Mouse (Mus musculus) liver, embryonic 11.5 days (tissue): ENCODE measurements around the gene Wdr54. TPM values are rescaled to one million over a fixed set of nuclear protein-coding genes. Genes with fewer than 3 reads are reported as not detected.

Experiments used
- ATAC-seq: fragments of 200-750 bp; cut with Nextera tagmentation; replicated peaks from 2 replicates; pipeline ENCODE4 v1.8.0; 2017; ENCODE audit warnings: moderate number of reproducible peaks, mild to moderate bottlenecking, moderate TSS enrichment, moderate library complexity; ENCODE audit not compliant: low FRiP score
- DNase-seq: peaks from one replicate; pipeline ENCODE4 v3.0.0-alpha.2; 2017; ENCODE audit warnings: low spot score
- H3K27ac ChIP-seq: fragments of 300-500 bp; sonication (generic); 2 replicates; pipeline ENCODE4 v1.5.1; 2014; ENCODE audit warnings: mild to moderate bottlenecking, low read depth, low read length, control low read depth
- H3K27me3 ChIP-seq: fragments of 300-500 bp; sonication (generic); replicated peaks from 2 replicates; pipeline ENCODE4 v1.6.1; 2014; ENCODE audit warnings: low read length, mixed read lengths; ENCODE audit not compliant: control insufficient read depth, insufficient read depth
- H3K36me3 ChIP-seq: fragments of 300-500 bp; sonication (generic); 2 replicates; pipeline ENCODE4 v1.6.1; 2014; ENCODE audit warnings: mild to moderate bottlenecking, low read length, moderate library complexity, mixed read lengths; ENCODE audit not compliant: control insufficient read depth, insufficient read depth
- H3K4me1 ChIP-seq: fragments of 300-500 bp; sonication (generic); replicated peaks from 2 replicates; pipeline ENCODE4 v1.6.1; 2014; ENCODE audit warnings: low read length, mixed read lengths; ENCODE audit not compliant: control insufficient read depth, insufficient read depth
- H3K4me2 ChIP-seq: fragments of 300-500 bp; sonication (generic); 2 replicates; pipeline ENCODE4 v1.6.1; 2014; ENCODE audit warnings: mild to moderate bottlenecking, control low read depth, moderate library complexity
- H3K4me3 ChIP-seq: fragments of 300-500 bp; sonication (generic); 2 replicates; pipeline ENCODE4 v1.5.1; 2014; ENCODE audit warnings: low read depth, low read length, control low read depth
- H3K9ac ChIP-seq: fragments of 300-500 bp; sonication (generic); 2 replicates; pipeline ENCODE4 v1.6.1; 2014; ENCODE audit warnings: low read depth, low read length, control low read depth
- H3K9me3 ChIP-seq: fragments of 300-500 bp; sonication (generic); 2 replicates; pipeline ENCODE4 v1.6.1; 2016; ENCODE audit warnings: low read length, inconsistent platforms, mixed read lengths; ENCODE audit not compliant: control insufficient read depth
- WGBS: fragments of 180-500 bp; shearing (Covaris S2); extraction: QIAGEN DNeasy Blood & Tissue Kit; methylation state at CpG from one replicate; pipeline ENCODE4 v1.1.7; 2014; 5-methylcytosine and 5-hydroxymethylcytosine counted together
- polyA plus RNA-seq: library from polyadenylated mRNA; unstranded; fragments of >200 nt; fragmentation: Nextera tagmentation; extraction: Ambion mirVana; gene quantifications from 2 replicates; pipeline ENCODE4 v1.2.1, GENCODE M21; 2014

Wdr54 gene
- polyA plus RNA-seq, 1 experiment from 2014 or later: 2.3 TPM

DNA sequence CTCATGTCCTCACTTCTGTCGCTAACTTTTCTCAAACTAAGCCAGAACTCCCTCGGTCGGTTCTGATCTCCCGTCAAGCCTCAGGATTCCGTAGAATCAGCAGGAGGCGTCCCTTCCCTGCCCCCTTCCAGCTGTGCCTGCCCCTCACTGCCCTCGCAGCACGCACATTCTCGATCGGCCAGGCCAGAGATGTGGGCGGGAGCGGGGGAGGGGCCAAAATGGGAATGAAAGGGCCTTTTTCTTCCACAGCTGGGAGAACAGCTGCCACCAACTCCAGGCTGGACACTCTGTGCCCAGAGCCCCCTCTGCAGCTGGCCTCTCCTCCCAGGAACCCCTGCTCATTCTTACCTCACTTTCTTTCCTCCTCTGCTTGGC lies 18.6 kb downstream of the Wdr54 start:
- Histone ChIP-seq H3K27ac (peak overlapping the region; percentile 97), H3K4me2 (peak overlapping the region; percentile 86), H3K9ac (peak overlapping the region; percentile 86), H3K4me3 (peak overlapping the region; percentile 63), H3K9me3 (no peaks in the 10 kb centered on the region), H3K27me3 (peaks cover 26% of the 10 kb centered on the region), H3K4me1 (peaks cover 37% of the 10 kb centered on the region), H3K36me3 (no peaks in the 10 kb centered on the region; the same call in 1 of the 2 replicates)
- ATAC-seq (peak; percentile 64), DNase-seq (peak; percentile 86)
- under 1% methylated on average over 12 of the region's 12 CpGs for WGBS

DNA sequence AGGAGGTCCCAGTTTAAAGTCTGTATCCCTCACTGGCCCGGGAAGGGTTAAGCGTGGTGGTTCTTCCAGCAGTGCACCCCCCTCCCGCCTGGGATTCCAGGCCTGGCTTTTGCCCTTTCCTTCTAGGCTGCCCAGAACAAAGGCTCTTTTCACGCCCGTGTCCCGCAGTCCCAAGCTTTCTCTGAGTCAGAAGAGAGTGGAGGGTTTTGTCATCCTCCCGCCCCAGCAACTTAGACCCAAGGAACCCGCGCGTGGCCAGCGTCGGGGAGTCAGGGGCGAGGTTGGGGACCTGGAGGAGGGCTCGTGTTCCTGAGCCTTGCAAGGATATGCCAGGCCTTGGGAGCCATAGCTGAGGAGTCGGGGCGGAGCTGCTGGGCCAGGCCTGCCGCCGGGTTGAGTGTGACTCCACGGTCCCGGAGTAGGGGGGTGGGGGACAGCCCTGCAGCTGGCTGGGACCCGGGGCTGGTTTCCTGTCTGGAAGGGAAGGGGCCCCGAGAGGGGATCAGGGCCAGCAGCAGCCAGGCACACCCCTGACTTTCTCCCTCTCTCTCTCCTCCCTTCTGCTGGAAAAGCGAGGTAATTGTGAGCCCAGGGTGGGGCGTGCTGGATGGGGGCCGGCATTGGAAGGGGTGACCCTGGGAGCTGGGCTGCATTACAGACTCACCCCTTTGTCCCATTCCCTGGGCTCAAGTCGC lies 19.2 kb downstream of the Wdr54 start:
- ATAC-seq: peak; percentile 50
- H3K9ac ChIP-seq: peak overlapping the region; percentile 86
- H3K4me1 ChIP-seq: peaks cover 33% of the 10 kb centered on the region
- no peaks in the 10 kb centered on the region; the same call in 1 of the 2 replicates for H3K36me3 ChIP-seq
- H3K9me3 ChIP-seq: no peaks in the 10 kb centered on the region
- peaks cover 20% of the 10 kb centered on the region for H3K27me3 ChIP-seq
- H3K4me3 ChIP-seq: peak overlapping the region; percentile 63
- peak overlapping the region; percentile 86 for H3K4me2 ChIP-seq
- peak; percentile 80 for DNase-seq
- WGBS: 4% methylated on average over 24 of the region's 26 CpGs
- peak overlapping the region; percentile 97 for H3K27ac ChIP-seq

DNA sequence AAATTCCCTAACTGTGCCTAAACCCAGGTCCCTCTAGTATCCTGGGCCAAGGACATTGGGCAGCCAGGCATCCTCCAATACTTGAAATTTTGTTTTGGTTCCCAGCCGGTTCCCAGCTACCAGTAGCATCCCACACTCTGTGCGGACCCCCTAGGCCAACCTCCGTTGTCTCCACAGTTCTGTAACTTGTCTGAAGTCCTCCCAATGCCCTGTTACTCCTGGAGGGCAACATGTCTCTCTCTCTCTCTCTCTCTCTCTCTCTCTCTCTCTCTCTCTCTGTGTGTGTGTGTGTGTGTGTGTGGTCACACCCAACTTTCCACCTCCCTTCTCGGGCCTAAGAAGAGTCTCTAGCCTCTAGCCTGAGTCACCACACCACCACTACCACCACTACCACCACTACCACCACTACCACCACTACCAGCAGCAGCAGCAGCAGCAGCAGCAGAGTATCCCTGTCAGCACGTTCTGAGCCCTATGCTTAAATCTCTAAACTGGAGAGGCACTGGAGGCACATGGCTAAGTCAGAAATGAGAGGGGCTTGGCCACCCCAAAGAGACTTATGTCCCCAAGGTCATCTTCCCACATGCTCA lies 19.8 kb downstream of the Wdr54 start:
- Histone ChIP-seq H3K4me1 (peaks cover 31% of the 10 kb centered on the region), H3K27ac (peak overlapping the region; percentile 97), H3K4me3 (peak overlapping the region; percentile 63), H3K27me3 (peaks cover 15% of the 10 kb centered on the region), H3K36me3 (no peaks in the 10 kb centered on the region; the same call in 1 of the 2 replicates), H3K9ac (peak overlapping the region; percentile 86), H3K9me3 (no peaks in the 10 kb centered on the region), H3K4me2 (peak overlapping the region; percentile 86)
- no peak for ATAC-seq
- DNase-seq: no peak
- 25% methylated on average over 5 of the region's 5 CpGs for WGBS

DNA sequence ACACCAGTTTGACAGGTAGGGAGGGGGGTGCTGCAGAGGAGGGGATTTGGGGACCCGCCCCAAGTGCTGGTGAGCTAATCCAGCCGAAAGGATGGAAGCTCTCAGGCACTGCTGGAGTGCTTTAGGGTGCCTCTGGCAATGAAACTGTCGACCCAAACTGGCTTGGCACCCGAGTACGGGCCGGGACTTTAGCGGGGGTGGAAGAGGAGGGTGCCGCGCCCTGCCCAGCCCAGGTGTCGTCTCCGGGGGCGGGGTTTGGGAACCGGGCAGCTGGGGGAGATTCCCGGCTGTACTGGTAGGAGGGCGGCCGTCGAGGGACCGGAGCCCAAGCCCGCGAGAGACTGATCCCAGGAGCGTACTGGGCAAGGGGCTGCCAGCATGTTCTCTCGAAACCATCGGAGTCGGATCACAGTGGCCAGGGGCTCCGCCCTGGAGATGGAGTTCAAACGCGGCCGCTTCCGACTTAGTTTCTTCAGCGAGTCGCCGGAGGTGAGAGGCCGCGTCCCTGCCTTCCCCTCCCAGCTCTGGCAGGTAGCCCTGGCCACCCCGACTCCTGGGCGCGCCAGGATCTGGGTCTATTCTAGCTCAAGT lies 20.5 kb downstream of the Wdr54 start:
- peak overlapping the region; percentile 86 for H3K4me2 ChIP-seq
- peak overlapping the region; percentile 86 for H3K9ac ChIP-seq
- peaks cover 15% of the 10 kb centered on the region for H3K27me3 ChIP-seq
- no peaks in the 10 kb centered on the region for H3K9me3 ChIP-seq
- H3K4me3 ChIP-seq: peak overlapping the region; percentile 63
- H3K4me1 ChIP-seq: peaks cover 29% of the 10 kb centered on the region
- DNase-seq (no peak), ATAC-seq (no peak)
- 20% methylated on average over 33 of the region's 37 CpGs for WGBS
- H3K36me3 ChIP-seq: no peaks in the 10 kb centered on the region; the same call in 1 of the 2 replicates
- 0 out of 2 replicates have a peak overlapping the region, but pooled peaks have one; percentile 97 for H3K27ac ChIP-seq

DNA sequence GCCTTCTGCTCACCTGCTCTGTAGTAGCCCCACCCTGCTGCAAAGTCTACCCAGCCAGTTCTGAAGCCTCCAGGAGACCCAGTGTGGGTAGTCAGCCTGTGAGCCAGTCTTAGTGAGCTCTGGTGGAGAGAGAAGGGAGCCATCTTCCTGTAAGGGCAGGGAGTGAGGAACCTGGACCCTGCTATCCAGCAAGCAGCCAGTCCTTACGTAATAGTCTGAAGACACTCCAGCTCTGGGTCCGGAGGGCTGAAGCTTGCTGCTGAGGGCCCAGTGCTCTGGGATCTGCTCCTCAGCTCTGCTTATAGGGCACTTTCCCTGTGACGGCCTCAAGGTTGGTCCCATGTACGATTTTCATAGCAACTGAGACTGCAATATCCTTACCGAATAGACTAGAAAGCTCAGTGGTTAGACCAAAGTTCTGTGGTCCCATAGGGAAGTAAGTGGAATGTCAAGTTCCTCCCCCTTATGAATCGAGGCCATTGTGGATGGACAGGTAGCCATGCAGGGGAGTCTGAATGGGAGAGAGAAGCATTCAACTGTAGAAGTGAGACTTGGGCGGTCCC lies 21.2 kb downstream of the Wdr54 start, which contains the start of gene Rtkn:
TSS of gene Rtkn (plus strand) at position 513 of the 563 bp plus-strand sequence.
- DNase-seq (no peak), ATAC-seq (no peak)
- WGBS: 62% methylated on average over 7 of the region's 7 CpGs
- peak within 1 kb of the TSS; percentile 97; the same call in 1 of the 2 replicates for H3K27ac ChIP-seq
- peaks cover 15% of the 10 kb centered on the region for H3K27me3 ChIP-seq
- H3K4me1 ChIP-seq: peaks cover 29% of the 10 kb centered on the region
- H3K4me2 ChIP-seq: peak within 1 kb of the TSS; percentile 86
- peak within 1 kb of the TSS; percentile 63 for H3K4me3 ChIP-seq
- H3K9ac ChIP-seq: peak within 1 kb of the TSS; percentile 86
- no peaks in the 10 kb centered on the region; the same call in 1 of the 2 replicates for H3K36me3 ChIP-seq
- no peaks in the 10 kb centered on the region for H3K9me3 ChIP-seq

DNA sequence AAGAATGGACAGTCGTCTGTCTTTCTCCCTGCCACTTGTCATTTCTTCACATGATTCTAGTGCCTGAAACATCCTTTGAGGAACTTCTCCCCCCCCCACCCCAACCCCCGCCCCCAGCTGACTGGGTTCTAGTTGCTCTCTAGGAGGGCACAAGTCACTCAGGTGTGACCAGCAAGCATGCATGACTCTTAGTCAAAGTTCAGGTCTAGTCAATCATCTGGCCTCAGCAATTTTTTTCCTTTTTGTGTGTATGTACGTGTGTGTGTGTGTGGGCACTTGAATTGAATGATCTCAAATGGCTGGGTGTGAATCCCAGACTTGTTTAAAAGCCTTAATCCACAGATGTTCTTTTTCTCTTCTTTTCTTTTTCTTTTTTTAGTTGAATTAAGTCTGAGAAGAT lies 22.0 kb downstream of the Wdr54 start:
- DNase-seq (no peak), ATAC-seq (no peak)
- H3K4me3 ChIP-seq: no peak overlapping the region
- no peaks in the 10 kb centered on the region for H3K9me3 ChIP-seq
- no peak overlapping the region for H3K4me2 ChIP-seq
- H3K4me1 ChIP-seq: peaks cover 29% of the 10 kb centered on the region
- no peak overlapping the region for H3K27ac ChIP-seq
- H3K27me3 ChIP-seq: peaks cover 15% of the 10 kb centered on the region
- no peak overlapping the region for H3K9ac ChIP-seq
- H3K36me3 ChIP-seq: no peaks in the 10 kb centered on the region
- 68% methylated on average over 3 of the region's 3 CpGs for WGBS

DNA sequence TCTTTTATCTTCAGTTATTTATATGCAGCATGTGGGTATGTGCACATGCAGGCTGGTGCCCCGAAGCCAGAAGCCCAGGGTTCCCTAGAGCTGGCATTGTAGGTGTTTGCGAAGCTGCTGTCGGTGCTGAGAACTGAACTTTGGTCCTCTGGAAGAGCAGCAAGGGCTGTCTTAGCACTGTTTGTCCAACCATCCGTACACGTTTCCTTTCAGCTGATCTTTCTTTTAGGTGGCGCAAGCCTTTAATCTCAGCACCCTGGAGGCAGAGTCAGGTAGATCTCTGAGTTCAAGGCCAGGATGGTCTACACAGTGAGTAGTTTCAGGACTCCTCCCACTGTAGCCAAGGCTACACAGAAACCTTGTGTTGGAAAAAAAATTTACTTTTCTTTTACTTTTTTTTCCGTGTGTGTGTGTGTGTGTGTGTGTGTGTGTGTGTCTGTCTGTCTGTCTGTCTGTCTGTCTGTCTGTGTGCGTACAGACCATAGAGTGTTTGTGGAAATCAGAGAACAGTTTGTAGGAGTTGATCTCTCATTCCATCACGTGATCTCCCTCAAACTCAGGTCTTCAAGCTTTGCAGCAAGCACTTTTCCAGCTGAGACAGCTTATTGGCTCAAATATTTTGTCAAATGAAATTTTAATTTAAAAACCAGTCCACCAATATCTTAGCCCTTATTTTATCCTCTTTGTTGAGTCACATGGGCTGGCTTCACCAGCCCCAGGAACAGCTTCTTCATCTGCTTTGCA lies 23.8 kb downstream of the Wdr54 start:
- ATAC-seq: 0 out of 2 replicates have a peak, but pooled peaks have one; percentile 14
- no peak for DNase-seq
- Histone ChIP-seq H3K27ac (peak overlapping the region; percentile 66), H3K4me3 (no peak overlapping the region), H3K4me2 (no peak overlapping the region; the same call in 1 of the 2 replicates), H3K4me1 (peaks cover 17% of the 10 kb centered on the region), H3K9me3 (no peaks in the 10 kb centered on the region), H3K36me3 (no peaks in the 10 kb centered on the region), H3K9ac (no peak overlapping the region), H3K27me3 (peaks cover 15% of the 10 kb centered on the region)
- WGBS: 74% methylated on average over 9 of the region's 9 CpGs

DNA sequence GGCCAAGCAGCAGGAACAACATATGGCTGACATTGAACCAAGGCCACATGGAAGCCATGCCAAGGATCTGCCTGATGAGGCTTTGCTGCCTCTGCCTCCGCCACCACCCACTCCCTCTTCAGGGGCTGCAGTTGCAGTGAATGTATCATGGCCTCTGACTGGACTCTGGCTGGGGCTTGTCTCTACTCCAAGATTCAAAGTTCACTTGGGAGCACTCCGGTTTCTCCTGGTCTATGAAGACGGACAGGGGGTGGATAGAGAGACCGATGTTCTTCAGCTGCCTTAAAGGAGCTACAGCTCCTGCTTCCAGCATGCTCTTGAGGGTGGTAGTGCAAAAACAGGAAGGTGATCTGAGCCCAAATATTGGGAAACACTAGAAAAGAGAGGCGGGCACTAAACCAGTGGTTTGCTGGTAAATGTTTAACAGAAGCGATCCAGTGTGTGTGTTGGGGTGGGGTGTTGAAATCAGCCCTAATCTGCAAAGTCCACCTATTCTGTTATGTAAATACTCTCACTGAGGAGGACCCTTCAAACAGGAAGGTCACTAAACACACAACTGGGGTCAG lies 24.6 kb downstream of the Wdr54 start:
- H3K27me3 ChIP-seq: peaks cover 15% of the 10 kb centered on the region
- H3K36me3 ChIP-seq: no peaks in the 10 kb centered on the region
- H3K4me3 ChIP-seq: no peak overlapping the region
- H3K27ac ChIP-seq: peak overlapping the region; percentile 20
- no peaks in the 10 kb centered on the region for H3K9me3 ChIP-seq
- H3K4me2 ChIP-seq: peak overlapping the region; percentile 11; the same call in 1 of the 2 replicates
- H3K9ac ChIP-seq: no peak overlapping the region
- DNase-seq: no peak
- peaks cover 13% of the 10 kb centered on the region for H3K4me1 ChIP-seq
- ATAC-seq: peak; percentile 57
- 50% methylated on average over 6 of the region's 6 CpGs for WGBS
